Mouse (Mus musculus): Measurements from ENCODE around the gene Mindy1. TPM values are rescaled to one million over a fixed set of nuclear protein-coding genes. Genes with fewer than 3 reads are reported as not detected.

The Mindy1 gene
- total and polyA plus RNA-seq, 2 experiments from 2014 or later: 31.8 to 33.8 TPM

DNA sequence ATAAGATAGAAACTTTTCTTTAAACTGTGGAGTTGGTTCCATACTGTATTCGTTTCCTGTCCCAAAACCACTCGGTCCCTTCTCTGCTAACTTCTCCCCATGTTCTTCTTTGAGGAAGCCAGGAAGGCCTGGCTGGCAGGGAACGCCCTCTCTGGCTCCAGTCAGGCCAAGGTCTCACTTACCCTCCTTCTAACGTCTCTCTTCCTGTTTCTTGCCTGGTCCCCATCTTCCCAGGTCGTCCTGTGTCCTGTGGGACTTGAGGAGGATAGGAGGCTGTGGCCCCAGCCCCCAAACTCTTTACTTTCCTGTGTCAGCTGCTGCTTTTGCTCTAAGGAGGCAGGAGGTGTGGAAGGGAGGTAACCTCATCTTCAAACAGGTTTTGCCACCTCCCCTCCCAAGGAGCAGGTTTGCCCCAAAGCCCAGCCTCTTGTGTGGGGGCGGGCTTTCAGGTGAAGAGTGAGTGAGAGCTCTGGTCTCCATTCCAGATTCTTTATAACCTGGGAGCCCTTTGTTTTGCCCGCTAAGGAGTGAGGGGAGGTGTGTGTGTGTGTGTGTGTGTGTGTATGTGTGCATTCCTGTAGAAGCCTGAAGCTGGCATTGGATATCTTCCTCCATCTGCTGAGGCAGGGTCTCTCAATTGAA is 30.2 kb upstream of the Mindy1 start, which contains the start of gene Bnipl:
Gene Bnipl, minus strand, starts transcription at position 411 of the 642 bp plus-strand sequence.
- WGBS: 63% methylated on average over 7 of the region's 7 CpGs
- no peak for ATAC-seq

DNA sequence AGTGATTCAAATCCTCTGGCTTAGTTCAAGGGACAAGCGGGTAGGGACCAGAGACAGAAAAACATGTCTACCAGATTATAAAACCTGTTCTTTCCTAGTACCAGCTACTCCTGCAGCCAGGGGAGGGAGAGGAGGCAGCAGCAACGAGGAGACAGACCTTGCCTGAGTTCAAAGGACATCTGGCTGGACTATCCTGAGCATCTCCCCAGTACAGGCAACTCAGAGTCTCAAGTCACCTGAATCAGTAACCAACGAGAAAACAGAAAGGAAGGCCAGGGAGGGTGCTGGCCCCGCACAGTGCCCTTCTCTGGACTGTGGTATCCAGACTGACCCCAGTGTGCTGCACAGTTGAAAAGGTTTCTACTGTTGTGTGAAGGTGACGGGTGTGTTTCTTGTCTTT is 24.2 kb upstream of the Mindy1 start:
- no peak for TF ChIP-seq CTCF (IDR thresholded peaks at IDR 0.05; ENCODE audit: low read depth)
- Histone ChIP-seq H3K4me1 (ENCODE audit: insufficient read depth, low read length) (no peaks in the 10 kb centered on the region), H3K27ac (no peak overlapping the region), H3K9ac (replicated peaks; ENCODE audit: low read length) (no peak overlapping the region), H3K4me3 (ENCODE audit: low read length) (no peak overlapping the region), H3K9me3 (ENCODE audit: low read length) (no peaks in the 10 kb centered on the region), H3K36me3 (ENCODE audit: insufficient read depth, low read length) (peaks cover 33% of the 10 kb centered on the region), H3K4me2 (ENCODE audit: low read depth, low read length) (no peak overlapping the region), H3K27me3 (ENCODE audit: insufficient read depth, low read length) (no peaks in the 10 kb centered on the region)
- no peak for DNase-seq (ENCODE audit: low spot score)
- ATAC-seq: no peak
- WGBS: 88% methylated on average over 5 of the region's 5 CpGs

More for the DNA sequence above, 30.2 kb upstream of the Mindy1 start, which contains the start of gene Bnipl:
- Histone ChIP-seq H3K27me3 (ENCODE audit: insufficient read depth, low read length) (no peaks in the 10 kb centered on the region), H3K9me3 (ENCODE audit: low read length) (no peaks in the 10 kb centered on the region), H3K36me3 (ENCODE audit: insufficient read depth, low read length) (peaks cover 11% of the 10 kb centered on the region), H3K4me1 (ENCODE audit: insufficient read depth, low read length) (no peaks in the 10 kb centered on the region), H3K4me3 (ENCODE audit: low read length) (no peak within 1 kb of the TSS), H3K27ac (no peak within 1 kb of the TSS), H3K4me2 (ENCODE audit: low read depth, low read length) (no peak within 1 kb of the TSS), H3K9ac (replicated peaks; ENCODE audit: low read length) (no peak within 1 kb of the TSS)
- TF ChIP-seq CTCF (IDR thresholded peaks at IDR 0.05; ENCODE audit: low read depth): no peak
- DNase-seq (ENCODE audit: low spot score): no peak

GRCm38 (mm10) chr3:95261975-95262374 is 19.2 kb upstream of the Mindy1 start:
- no peak overlapping the region for H3K4me2 ChIP-seq (ENCODE audit: low read depth, low read length)
- no peak overlapping the region for H3K4me3 ChIP-seq (ENCODE audit: low read length)
- H3K4me1 ChIP-seq (ENCODE audit: insufficient read depth, low read length): no peaks in the 10 kb centered on the region
- ATAC-seq (no peak), DNase-seq (ENCODE audit: low spot score) (no peak)
- H3K9me3 ChIP-seq (ENCODE audit: low read length): no peaks in the 10 kb centered on the region
- no peak overlapping the region for H3K9ac ChIP-seq (replicated peaks; ENCODE audit: low read length)
- peaks cover 42% of the 10 kb centered on the region for H3K36me3 ChIP-seq (ENCODE audit: insufficient read depth, low read length)
- no peaks in the 10 kb centered on the region for H3K27me3 ChIP-seq (ENCODE audit: insufficient read depth, low read length)
- no peak for TF ChIP-seq CTCF (IDR thresholded peaks at IDR 0.05; ENCODE audit: low read depth)
- WGBS: 95% methylated on average over 4 of the region's 4 CpGs
- no peak overlapping the region for H3K27ac ChIP-seq

GRCm38 (mm10) chr3:95263089-95263739 is 17.9 kb upstream of the Mindy1 start:
- TF ChIP-seq CTCF (IDR thresholded peaks at IDR 0.05; ENCODE audit: low read depth): peak; percentile 69
- no peak overlapping the region for H3K9ac ChIP-seq (replicated peaks; ENCODE audit: low read length)
- H3K4me1 ChIP-seq (ENCODE audit: insufficient read depth, low read length): no peaks in the 10 kb centered on the region
- H3K9me3 ChIP-seq (ENCODE audit: low read length): no peaks in the 10 kb centered on the region
- DNase-seq (ENCODE audit: low spot score): peak; percentile 56
- no peaks in the 10 kb centered on the region for H3K27me3 ChIP-seq (ENCODE audit: insufficient read depth, low read length)
- peaks cover 42% of the 10 kb centered on the region for H3K36me3 ChIP-seq (ENCODE audit: insufficient read depth, low read length)
- 50% methylated on average over 11 of the region's 11 CpGs for WGBS
- no peak; the same call in 1 of the 2 replicates for ATAC-seq
- H3K27ac ChIP-seq: no peak overlapping the region
- H3K4me3 ChIP-seq (ENCODE audit: low read length): no peak overlapping the region
- H3K4me2 ChIP-seq (ENCODE audit: low read depth, low read length): no peak overlapping the region

DNA sequence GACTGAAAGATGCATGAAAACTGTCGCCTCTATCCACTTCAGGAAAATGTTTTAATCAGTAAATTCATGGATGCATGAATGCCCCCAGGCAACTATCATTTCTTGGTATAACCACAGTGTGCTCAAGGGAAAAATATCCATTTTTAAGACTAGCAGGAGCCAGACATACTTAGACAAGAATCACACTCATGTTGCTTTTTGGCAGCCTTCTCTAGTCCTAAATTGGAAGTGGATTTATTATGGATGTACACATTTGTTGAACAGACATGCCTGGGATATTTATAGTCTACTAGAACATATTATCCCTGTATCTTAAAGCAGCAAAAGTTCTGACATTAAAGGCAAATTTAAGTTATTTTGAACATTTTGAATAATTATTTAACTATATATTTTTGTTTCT is 16.4 kb upstream of the Mindy1 start:
- no peak overlapping the region for H3K27ac ChIP-seq
- no peak overlapping the region for H3K4me2 ChIP-seq (ENCODE audit: low read depth, low read length)
- 63% methylated on average over 1 of the region's 1 CpGs for WGBS
- no peak overlapping the region for H3K4me3 ChIP-seq (ENCODE audit: low read length)
- ATAC-seq (no peak), DNase-seq (ENCODE audit: low spot score) (no peak)
- no peak overlapping the region for H3K9ac ChIP-seq (replicated peaks; ENCODE audit: low read length)
- no peaks in the 10 kb centered on the region for H3K27me3 ChIP-seq (ENCODE audit: insufficient read depth, low read length)
- no peaks in the 10 kb centered on the region for H3K9me3 ChIP-seq (ENCODE audit: low read length)
- H3K4me1 ChIP-seq (ENCODE audit: insufficient read depth, low read length): no peaks in the 10 kb centered on the region
- no peak for TF ChIP-seq CTCF (IDR thresholded peaks at IDR 0.05; ENCODE audit: low read depth)
- H3K36me3 ChIP-seq (ENCODE audit: insufficient read depth, low read length): peaks cover 46% of the 10 kb centered on the region

DNA sequence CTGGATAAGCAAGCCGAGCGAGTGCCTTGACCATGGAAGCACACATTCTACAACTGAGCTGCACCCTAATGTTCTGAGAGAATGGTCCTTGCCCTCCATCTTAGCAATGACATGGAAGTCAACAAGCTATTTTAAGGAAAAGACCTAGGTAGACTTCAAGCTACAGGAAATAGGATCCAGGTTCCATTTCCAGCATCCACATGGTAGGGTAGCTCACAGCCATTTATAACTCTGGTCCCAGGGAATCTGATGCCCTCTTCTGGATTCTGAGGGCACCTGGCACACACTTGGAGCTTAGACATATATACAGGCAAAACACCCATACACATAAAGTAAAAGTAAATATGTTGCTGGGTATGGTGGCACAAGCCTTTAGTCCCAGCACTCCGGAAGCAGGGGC is 15.1 kb upstream of the Mindy1 start:
- peaks cover 46% of the 10 kb centered on the region for H3K36me3 ChIP-seq (ENCODE audit: insufficient read depth, low read length)
- no peak overlapping the region for H3K4me3 ChIP-seq (ENCODE audit: low read length)
- H3K9me3 ChIP-seq (ENCODE audit: low read length): no peaks in the 10 kb centered on the region
- no peak for TF ChIP-seq CTCF (IDR thresholded peaks at IDR 0.05; ENCODE audit: low read depth)
- H3K27ac ChIP-seq: no peak overlapping the region
- ATAC-seq: no peak
- H3K27me3 ChIP-seq (ENCODE audit: insufficient read depth, low read length): no peaks in the 10 kb centered on the region
- no peak overlapping the region for H3K4me2 ChIP-seq (ENCODE audit: low read depth, low read length)
- 96% methylated on average over 3 of the region's 3 CpGs for WGBS
- DNase-seq (ENCODE audit: low spot score): no peak
- H3K4me1 ChIP-seq (ENCODE audit: insufficient read depth, low read length): no peaks in the 10 kb centered on the region
- no peak overlapping the region for H3K9ac ChIP-seq (replicated peaks; ENCODE audit: low read length)

DNA sequence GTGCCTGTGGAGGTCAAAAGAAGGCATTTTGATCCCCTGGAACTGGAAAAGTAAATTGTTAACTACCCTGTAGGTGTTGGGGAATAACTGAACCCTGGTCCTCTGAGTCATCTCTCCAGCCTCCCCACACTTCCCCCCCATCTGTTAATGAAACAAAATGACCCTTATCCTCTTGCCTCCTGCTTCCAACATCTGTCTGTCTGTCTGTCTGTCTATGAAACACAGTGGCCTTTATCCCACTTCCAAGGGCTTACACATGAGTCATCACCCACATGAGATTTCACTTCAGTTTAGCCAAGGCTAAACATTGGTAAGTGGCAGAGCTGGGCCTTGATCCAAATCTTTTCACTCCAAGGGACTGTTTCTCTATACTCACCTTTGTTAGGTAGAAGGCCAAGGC is 13.3 kb upstream of the Mindy1 start:
- ATAC-seq: no peak
- no peak for DNase-seq (ENCODE audit: low spot score)
- peaks cover 37% of the 10 kb centered on the region; the same call in 1 of the 2 replicates for H3K36me3 ChIP-seq (ENCODE audit: insufficient read depth, low read length)
- no peak for TF ChIP-seq CTCF (IDR thresholded peaks at IDR 0.05; ENCODE audit: low read depth)
- H3K4me3 ChIP-seq (ENCODE audit: low read length): no peak overlapping the region
- H3K27ac ChIP-seq: no peak overlapping the region
- H3K4me1 ChIP-seq (ENCODE audit: insufficient read depth, low read length): no peaks in the 10 kb centered on the region
- no peaks in the 10 kb centered on the region for H3K9me3 ChIP-seq (ENCODE audit: low read length)
- no peak overlapping the region for H3K9ac ChIP-seq (replicated peaks; ENCODE audit: low read length)
- H3K4me2 ChIP-seq (ENCODE audit: low read depth, low read length): no peak overlapping the region
- no peaks in the 10 kb centered on the region for H3K27me3 ChIP-seq (ENCODE audit: insufficient read depth, low read length)

Data from hindbrain, postnatal 0 days (tissue).